Mouse (Mus musculus) large intestine, adult 2 months (tissue): ENCODE data around the gene Alox5. TPM values are rescaled to one million over a fixed set of nuclear protein-coding genes. Genes with fewer than 3 reads are reported as not detected.

Experiments
- DNase-seq: peaks from one replicate; pipeline ENCODE4 v3.0.0-alpha.2; 2012; ENCODE audit warnings: low read depth, low spot score
- WGBS: fragments of 180-500 bp; shearing (Covaris S2); methylation state at CpG from one replicate; pipeline ENCODE4 v1.1.7; 2018; 5-methylcytosine and 5-hydroxymethylcytosine counted together
- polyA plus RNA-seq: library from polyadenylated mRNA; depleted of rRNA; stranded (reverse); fragments of >200 nt; gene quantifications from 2 replicates; pipeline ENCODE4 v1.2.3, GENCODE M21; 2012

Gene Alox5
- polyA plus RNA-seq, 1 experiment: 1.3 TPM

DNA sequence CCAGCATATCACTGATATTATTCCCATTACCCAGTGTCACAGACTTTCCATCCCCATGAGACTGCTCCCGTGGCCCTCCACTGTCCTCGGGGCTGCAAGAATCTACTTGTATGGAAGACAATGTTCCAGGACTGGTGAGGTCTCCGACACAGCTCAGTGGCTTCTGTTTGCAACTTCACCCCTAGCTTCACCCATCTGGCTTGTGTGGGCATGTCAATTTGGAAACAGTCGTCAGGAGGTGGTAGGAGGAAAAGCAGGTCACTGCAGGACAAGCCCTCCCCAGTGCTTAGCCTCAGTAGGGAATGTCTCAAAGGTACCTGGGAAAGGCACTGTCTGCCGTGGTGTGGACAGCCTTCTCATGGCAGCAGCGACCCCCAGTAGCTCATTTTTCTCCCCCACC lies 41.3 kb downstream of the Alox5 start:
- DNase-seq: no peak
- WGBS: 67% methylated on average over 6 of the region's 6 CpGs

DNA sequence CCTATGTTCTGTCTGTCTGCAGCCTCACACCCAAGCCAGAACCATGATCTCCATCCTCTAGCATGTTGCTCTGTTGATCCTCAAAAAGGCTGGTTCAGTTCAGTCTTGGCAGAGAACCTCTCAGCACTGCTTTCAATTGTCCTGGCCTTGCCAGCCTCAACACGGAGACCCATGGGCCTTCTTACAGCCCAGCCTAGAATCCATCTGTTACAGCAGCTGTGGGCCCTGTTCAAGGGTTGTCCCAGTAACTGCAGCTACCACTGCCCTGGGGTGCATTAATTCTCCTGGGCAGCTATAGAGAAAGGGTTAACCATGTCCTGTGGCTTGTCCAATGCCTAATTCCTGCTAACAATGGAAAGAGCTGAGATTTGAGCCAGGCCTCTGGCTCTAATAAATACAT lies 42.5 kb downstream of the Alox5 start:
- WGBS: 95% methylated on average over 1 of the region's 1 CpGs

GRCm38 (mm10) chr6:116417518-116418315 lies 43.3 kb downstream of the Alox5 start:
- 60% methylated on average over 6 of the region's 6 CpGs for WGBS
- no peak for DNase-seq

More for the DNA sequence above, 42.5 kb downstream of the Alox5 start:
- DNase-seq: no peak

DNA sequence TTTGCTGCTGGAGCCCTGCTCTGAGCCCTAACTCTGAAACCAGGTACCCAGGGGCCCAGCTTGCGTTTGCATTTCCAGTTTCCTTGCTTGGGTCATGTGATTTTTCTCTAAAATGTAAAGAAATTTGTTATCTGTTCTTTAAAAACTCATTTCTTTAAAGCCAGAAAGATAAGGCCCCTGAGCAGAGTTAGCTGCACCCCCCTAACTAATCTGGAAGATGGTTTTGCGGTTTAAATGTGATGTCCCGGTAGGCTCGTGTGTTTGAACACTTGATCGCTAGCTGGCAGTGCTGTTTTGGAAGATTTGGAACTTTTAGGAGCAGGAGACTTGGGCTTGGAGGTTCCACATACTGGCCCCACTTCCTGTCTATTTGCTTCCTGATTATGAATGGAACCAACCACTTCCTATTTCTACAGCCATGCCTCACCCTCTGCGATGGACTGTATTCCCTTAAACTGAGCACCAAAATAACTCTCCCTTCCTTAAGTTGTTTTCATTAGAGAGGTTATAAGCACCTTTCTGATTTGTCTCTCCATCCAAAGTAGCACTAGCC lies 44.9 kb downstream of the Alox5 start:
- 84% methylated on average over 6 of the region's 6 CpGs for WGBS
- DNase-seq: no peak

- DNase-seq: no peak
- WGBS: 62% methylated on average over 12 of the region's 12 CpGs
Observed at GRCm38 (mm10) chr6:116415126-116415676, 45.8 kb downstream of the Alox5 start.

GRCm38 (mm10) chr6:116412546-116413325 lies 48.2 kb downstream of the Alox5 start:
- WGBS: 90% methylated on average over 14 of the region's 14 CpGs
- DNase-seq: no peak

GRCm38 (mm10) chr6:116411716-116412115 lies 49.3 kb downstream of the Alox5 start:
- DNase-seq: no peak
- 89% methylated on average over 3 of the region's 3 CpGs for WGBS

DNA sequence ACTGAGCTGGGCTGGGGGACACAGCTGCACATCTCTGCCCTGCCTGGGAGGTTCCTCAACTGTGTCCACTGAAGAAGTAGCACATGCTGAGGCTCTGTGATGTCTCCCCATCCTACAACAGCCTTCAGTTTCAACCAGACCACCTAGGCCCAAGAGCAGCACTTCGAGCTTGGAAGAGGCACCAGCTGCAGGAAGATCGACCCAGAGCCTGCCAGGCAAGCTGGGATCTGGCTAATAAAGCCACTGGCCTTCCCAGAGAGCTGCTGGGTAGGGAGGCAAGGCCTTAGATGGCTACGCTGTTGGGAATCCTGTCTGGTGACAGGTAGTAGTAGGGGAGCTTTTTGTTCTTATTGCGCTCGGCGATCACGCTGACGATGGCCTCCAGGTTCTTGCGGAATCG lies 50.5 kb downstream of the Alox5 start:
- WGBS: 98% methylated on average over 10 of the region's 10 CpGs
- DNase-seq: no peak

DNA sequence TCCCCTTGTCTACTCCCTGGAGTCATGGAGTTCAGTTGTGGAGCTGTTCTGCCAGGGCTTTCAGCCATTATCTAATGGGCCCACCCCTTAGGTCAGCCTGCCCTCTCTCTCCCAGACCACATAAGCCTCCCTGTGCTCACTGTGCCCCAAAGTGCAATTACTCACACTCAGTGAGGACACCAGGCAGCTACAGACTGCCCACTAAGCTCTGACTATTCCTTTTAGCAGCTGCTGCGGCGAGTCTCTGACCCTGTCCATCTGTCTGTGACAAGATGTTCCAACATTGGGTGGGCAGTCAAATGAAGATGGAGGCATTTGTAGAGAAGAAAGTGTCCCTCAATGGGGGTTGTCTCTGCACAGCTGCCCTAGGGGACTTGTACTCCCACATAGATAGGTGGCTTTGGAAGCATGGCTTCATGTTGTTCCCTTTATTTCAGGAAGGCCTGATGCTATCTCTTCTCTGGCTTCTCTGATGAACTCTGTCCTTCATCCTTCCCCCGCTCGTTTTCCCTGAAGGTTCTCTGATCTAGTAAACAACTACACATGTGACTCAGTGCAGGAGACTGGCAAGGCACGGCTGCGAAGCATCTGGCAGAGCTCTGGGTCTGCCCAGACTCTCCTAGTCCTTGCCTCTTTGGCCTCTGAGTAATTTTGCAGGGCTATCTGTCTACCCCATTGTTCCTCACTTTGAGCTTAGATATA lies 52.9 kb downstream of the Alox5 start:
- DNase-seq: no peak
- WGBS: 76% methylated on average over 6 of the region's 6 CpGs

GRCm38 (mm10) chr6:116407216-116407615 lies 53.8 kb downstream of the Alox5 start:
- 93% methylated on average over 4 of the region's 4 CpGs for WGBS
- DNase-seq: no peak

DNA sequence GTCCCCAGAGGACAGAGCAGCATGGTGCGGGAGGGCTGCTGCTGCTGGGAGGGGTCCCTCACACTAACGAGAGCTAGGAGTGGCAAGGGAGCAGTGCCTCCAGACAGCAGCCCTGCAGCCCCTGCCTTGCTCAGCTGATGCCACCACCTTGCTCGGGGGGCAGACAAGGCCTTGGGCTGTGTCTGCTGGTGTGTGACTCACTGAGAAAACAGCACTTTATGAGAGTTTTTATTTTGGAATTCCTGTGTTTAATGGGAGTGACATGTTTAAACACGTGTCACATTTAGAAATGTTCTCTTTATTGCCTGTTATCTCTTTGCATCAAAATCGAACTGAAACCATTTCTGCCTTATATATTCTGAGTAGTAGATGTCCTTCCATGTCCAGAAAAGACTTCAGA lies 54.3 kb downstream of the Alox5 start:
- WGBS: 48% methylated on average over 5 of the region's 5 CpGs
- no peak for DNase-seq

DNA sequence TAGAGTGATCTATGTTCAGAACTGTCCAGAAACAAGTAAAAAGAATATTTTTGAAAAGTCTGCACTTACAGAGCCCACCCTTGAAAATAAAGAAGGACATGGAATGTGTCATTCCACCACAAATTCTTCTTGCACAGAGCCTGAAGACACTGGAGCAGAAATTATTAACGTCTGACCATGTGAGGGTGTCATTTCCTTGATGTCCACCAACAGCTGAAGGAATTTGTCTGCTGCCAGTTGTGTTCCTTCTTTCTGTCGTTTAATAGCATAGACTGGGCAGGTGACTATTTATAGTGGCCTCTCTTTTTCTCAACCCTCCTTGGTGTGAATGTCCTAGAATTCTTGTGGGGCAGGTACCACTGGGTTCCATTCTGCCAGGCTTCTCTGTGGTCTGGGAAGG lies 54.8 kb downstream of the Alox5 start:
- WGBS: 52% methylated on average over 2 of the region's 2 CpGs
- no peak for DNase-seq

DNA sequence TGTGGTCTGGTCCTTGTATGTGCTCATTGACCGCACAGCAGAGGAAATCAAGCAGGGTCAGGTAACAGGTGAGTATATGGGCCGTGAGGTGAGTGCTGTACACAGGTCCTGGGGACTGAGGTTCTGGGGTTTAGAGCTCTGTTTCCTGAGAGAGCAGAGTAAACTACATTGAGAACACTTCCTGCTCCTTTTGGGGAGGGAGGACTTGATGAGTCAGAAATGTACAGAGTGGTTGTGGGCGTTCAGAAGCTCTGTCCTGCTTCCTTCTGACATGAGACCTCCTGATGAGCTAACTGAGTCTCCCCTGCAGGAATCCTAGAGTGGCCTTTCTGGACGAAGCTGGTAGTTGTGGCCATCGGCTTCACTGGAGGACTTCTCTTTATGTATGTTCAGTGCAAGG lies 55.3 kb downstream of the Alox5 start:
- DNase-seq: no peak
- 84% methylated on average over 5 of the region's 5 CpGs for WGBS

DNA sequence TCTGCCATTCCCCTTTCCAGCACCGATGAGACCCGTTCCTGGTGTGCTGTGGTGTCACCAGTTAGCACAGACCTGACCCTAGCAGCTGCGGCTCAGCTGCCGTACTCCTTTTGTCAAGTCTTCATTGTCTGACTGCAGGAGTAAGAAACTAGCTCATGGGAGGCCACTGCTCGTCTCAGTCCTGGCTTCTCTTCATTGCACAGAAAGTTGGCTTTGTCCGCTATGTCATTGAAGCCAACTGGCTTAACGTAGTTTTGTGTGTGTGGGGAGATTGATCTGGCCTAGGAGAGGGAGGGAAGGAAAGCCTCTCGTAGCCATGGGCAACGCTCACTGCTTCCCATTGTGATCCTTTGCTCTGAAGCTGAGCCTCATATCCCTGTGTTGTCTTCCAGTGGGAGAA lies 55.7 kb downstream of the Alox5 start:
- WGBS: 91% methylated on average over 9 of the region's 9 CpGs
- no peak for DNase-seq

DNA sequence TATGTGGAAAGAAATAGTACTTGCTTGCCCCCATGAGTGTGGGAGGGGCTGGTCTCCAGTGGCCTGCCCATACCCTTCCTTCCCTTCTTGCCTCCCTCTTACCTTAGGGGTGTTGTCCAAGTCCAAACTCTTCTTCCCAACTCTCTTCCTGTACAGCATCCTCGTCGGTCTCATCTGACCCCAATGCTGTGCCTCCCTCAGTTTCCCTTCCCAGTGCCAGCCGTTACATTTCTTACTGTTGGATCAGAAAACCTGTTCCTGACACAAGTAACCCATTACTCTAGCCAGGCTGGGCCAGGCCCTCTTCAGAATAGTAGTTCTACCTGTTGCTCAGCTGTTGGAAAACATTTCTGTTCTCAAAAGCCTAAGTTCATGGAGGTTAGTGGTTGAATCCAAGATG lies 58.6 kb downstream of the Alox5 start:
- DNase-seq: no peak
- WGBS: 97% methylated on average over 3 of the region's 3 CpGs

DNA sequence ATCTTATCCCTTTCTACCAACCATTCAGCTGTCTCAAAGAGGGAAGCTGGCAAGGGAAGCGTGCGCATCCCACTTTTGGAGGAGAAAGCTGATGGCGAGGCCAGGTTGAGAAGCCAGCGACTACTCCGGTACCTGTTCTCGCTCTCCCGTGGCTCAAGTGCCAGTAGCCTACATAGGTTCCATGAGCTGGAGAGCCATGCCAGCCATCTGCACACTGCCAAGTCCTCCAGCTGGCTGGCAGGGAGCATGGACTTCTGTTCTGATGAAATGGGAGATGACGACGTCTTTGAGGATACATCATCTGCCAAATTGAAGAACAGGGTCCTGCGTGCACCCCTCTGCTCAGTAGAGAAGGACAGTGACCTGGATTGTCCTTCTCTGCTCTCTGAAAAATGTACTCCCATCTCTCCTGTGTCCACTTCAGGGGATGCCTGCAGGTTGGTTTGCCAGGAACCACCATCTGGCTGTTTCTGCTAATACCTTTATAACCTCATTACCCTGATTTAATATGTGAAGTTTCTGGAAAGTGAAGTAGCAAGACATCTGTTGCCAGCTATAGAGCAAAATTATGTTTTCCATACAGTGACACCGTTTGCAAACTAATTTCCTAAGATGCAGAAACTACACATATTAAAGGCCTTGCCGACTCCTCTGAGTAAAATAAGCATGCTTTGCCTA lies 59.1 kb downstream of the Alox5 start:
- DNase-seq: no peak
- 97% methylated on average over 12 of the region's 12 CpGs for WGBS

GRCm38 (mm10) chr6:116398136-116398535 lies 62.8 kb downstream of the Alox5 start:
- no peak for DNase-seq
- 77% methylated on average over 2 of the region's 2 CpGs for WGBS

DNA sequence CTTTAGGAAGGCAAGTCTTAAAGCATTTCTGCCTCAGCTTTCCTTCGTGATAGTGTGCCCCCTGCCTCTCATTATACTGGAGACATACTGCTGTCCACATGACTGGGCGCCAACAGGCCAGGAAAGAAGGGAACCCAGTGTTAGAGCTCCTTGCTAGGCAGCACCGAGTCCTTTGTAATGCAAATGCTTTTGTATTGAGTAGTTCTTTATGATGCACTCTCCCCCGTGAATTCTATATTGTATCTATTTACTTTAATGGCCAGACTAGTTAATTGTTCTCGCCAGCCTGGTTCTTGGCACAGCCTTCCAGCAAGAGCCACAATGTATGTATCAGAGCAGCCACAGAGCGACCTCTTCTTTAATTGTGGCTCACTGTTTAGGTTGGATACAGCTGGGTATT lies 63.4 kb downstream of the Alox5 start:
- 69% methylated on average over 6 of the region's 6 CpGs for WGBS
- no peak for DNase-seq

GRCm38 (mm10) chr6:116394916-116395648 lies 65.9 kb downstream of the Alox5 start:
- no peak for DNase-seq

More at GRCm38 (mm10) chr6:116394916-116395648, 65.9 kb downstream of the Alox5 start:
- WGBS: 81% methylated on average over 2 of the region's 2 CpGs
